Mouse (Mus musculus) ES-E14 (cell line): ENCODE data around the gene Gm43302. TPM values are rescaled to one million over a fixed set of nuclear protein-coding genes. Genes with fewer than 3 reads are reported as not detected.
"Not testable (repeated sequence)": the region's sequence is repeated elsewhere in the genome, so short reads cannot be mapped to it uniquely, and the experiment has no call there.

Experiments
- DNase-seq: peaks from one replicate; pipeline ENCODE4 v3.0.0-alpha.2; 2013; ENCODE audit warnings: low read depth, low spot score
- H3K27ac ChIP-seq: 2 replicates; pipeline ENCODE4 v1.5.1; 2012; ENCODE audit warnings: low read depth, mild to moderate bottlenecking, low read length, moderate library complexity, mixed read lengths; ENCODE audit not compliant: poor library complexity, insufficient read depth, severe bottlenecking
- H3K36me3 ChIP-seq: 2 replicates; pipeline ENCODE4 v1.6.1; 2012; ENCODE audit warnings: mild to moderate bottlenecking, low read length, moderate library complexity, mixed read lengths; ENCODE audit not compliant: control insufficient read depth, poor library complexity, insufficient read depth, severe bottlenecking
- H3K4me1 ChIP-seq, 2 experiments: fragments of 150-350 bp in 1 of 2; sonication (generic) in 1 of 2; 2 replicates each; pipeline ENCODE4 v1.6.1; 2012; ENCODE audit warnings: low read length in 2 of 2, mild to moderate bottlenecking in 1 of 2, mixed read lengths in 1 of 2; ENCODE audit not compliant: control insufficient read depth in 2 of 2, insufficient read depth in 2 of 2, poor library complexity in 1 of 2
- H3K4me3 ChIP-seq, 2 experiments: fragments of 150-350 bp in 1 of 2; sonication (generic) in 1 of 2; 2 replicates each; pipeline ENCODE4 v1.5.1; 2012; ENCODE audit warnings: low read length in 2 of 2, low read depth in 1 of 2, mild to moderate bottlenecking in 1 of 2, mixed read lengths in 1 of 2; ENCODE audit not compliant: insufficient read depth in 1 of 2, poor library complexity in 1 of 2, severe bottlenecking in 1 of 2
- H3K9ac ChIP-seq: 2 replicates; pipeline ENCODE4 v1.6.1; 2012; ENCODE audit warnings: low read depth, mild to moderate bottlenecking, low read length, mixed read lengths; ENCODE audit not compliant: poor library complexity, insufficient read depth, severe bottlenecking
- H3K9me3 ChIP-seq: fragments of 150-350 bp; sonication (generic); 2 replicates; pipeline ENCODE4 v1.6.1; 2012; ENCODE audit warnings: low read depth, mild to moderate bottlenecking, low read length; ENCODE audit not compliant: control insufficient read depth, insufficient read depth
- in situ Hi-C, 2 experiments: fragments of 600-800 bp; cut with MboI; formaldehyde crosslinking; loops; one replicate each; pipeline ENCODE4 v1.15.1; 2025; ENCODE audit warnings: low sequenced_read_pairs in 2 of 2, inconsistent platforms in 1 of 2; ENCODE audit not compliant: unreplicated experiment in 2 of 2
- total RNA-seq: library from RNA; depleted of rRNA; stranded (reverse); fragments of 300-350 nt; gene quantifications from 2 replicates; pipeline ENCODE4 v1.2.3, GENCODE M21; 2012

Gene Gm43302
- total RNA-seq, 1 experiment: not detected

DNA sequence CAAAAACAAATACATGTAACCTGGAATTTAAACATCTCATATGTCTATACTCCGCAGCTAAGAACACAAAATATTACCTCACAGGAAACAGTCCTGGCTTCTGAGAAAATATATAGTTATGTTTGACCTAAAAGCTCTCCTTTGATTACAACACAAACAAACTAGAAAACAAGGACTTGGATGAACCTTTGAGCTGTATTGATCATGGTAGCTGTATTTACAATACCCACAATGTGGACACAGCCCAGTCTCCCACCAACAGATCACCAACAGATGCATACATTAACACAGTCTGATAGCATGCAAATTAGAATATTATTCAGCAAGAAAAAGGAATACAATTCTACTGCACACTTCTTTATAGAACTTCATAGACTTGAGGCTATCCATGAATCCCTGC is 55.1 kb downstream of the Gm43302 start:
- in situ Hi-C loops, H3K27ac ChIP-seq, H3K9me3 ChIP-seq, H3K36me3 ChIP-seq, DNase-seq, H3K4me3 ChIP-seq, H3K9ac ChIP-seq, H3K4me1 ChIP-seq: not testable (repeated sequence)

DNA sequence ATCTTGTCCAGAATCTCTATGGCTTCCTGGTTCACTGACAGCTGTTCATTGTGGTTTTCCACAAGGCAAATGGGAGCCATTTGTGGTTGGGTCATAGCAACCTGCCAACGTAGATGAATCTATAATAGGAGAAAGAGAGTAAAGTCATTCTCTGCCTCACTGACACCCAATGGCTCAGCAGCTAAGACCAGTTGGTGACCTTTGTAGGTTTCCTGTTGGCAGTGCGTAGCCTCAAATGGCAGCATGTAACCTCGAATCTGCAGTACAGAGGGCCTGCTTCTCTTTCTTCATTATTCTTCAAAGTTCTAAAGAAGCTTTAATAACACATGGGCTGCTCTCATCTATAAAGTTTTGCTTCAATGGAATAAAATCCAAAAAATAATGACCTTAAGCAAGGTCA is 57.5 kb downstream of the Gm43302 start:
- H3K9me3 ChIP-seq, in situ Hi-C loops, H3K36me3 ChIP-seq, H3K27ac ChIP-seq, H3K9ac ChIP-seq, H3K4me3 ChIP-seq, DNase-seq, H3K4me1 ChIP-seq: not testable (repeated sequence)

DNA sequence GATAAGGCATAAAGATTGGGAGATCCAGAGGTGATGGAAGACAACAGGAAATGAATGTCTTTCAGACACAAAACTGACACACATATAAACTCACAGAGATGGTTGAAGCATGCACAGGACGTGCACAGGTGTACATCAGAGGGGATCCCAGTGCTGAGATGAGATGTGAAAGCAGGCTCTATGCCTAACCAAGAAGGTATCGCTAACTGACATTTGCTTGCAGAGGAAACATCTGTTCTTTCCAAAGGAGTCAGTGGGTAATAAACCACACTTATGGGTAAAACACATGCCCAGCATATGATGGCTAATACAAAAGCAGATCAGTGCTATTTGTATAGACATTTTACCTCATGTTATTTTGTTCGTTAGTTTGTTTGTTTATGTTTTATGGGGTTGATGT is 84.5 kb downstream of the Gm43302 start:
- H3K4me3 ChIP-seq, H3K36me3 ChIP-seq, H3K4me1 ChIP-seq, in situ Hi-C loops, H3K9ac ChIP-seq, H3K27ac ChIP-seq, DNase-seq, H3K9me3 ChIP-seq: not testable (repeated sequence)

DNA sequence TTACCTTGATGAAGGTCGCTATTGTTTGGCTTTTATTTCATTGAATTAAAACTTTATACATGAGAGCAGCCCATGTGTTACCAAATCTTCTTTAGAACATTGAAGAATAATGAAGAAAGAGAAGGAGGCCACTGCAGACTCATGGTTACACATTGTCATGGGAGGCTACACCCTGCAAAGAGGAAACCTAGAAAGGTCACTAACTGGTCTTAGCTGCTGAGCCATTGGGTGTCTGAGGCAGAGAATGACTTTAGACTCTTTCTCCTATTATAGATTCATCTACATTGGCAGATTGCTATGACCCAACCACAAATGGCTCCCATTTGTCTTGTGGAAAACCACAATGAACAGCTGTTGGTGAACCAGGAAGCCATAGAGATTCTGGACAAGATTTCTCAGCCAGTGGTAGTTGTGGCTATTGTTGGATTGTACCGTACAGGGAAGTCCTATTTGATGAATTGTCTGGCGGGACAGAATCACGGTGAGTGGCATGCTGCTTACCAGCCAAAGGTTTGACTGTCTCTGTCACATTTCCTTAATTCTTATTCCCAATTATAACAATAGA is 92.6 kb downstream of the Gm43302 start:
- DNase-seq, H3K27ac ChIP-seq, in situ Hi-C loops, H3K9ac ChIP-seq, H3K4me3 ChIP-seq, H3K9me3 ChIP-seq, H3K4me1 ChIP-seq, H3K36me3 ChIP-seq: not testable (repeated sequence)

DNA sequence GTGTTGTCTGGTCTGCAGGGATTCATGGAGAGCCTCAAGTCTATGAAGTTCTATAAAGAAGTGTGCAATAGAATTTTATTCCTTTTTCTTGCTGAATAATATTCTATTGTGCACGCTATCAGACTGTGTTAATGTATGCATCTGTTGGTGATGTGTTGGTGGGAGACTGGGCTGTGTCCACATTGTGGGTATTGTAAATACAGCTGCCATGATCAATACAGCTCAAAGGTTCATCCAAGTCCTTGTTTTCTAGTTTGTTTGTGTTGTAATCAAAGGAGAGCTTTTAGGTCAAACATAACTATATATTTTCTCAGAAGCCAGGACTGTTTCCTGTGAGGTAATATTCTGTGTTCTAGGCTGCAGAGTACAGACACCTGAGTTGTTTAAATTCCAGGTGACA is 94.3 kb downstream of the Gm43302 start:
- DNase-seq, in situ Hi-C loops, H3K9me3 ChIP-seq: not testable (repeated sequence)

DNA sequence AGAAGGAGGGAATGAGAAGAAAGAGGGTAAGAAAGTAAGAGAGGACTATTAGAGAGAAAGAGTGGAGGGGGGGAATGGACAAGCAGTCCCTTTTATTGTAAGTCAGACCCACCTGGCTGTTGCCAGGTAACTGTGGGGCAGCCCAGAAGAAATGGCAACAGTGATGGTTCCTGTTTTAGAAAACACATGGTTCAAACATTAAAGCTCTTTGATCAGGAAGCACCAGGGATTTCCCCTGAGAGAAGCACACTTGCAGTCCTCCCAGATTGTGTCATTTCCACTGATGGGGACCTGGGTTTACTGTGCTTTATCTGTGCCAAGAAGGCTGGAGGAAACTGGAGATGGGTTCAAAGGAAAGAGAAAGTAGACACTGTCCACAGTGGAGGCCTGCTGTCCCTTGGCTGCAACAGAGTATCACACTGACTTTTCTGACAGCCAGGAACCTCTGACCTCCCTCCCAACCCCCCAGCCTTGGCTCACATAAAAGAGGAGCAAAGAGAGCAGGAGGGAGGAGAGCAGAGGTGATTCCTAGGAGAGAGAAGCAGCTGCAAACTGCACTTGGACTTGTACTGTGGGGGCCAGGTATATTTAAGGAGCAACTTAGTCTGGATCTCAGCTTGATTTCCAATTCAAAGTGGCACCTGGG is 95.5 kb downstream of the Gm43302 start:
- H3K9me3 ChIP-seq, H3K27ac ChIP-seq, in situ Hi-C loops, H3K9ac ChIP-seq, DNase-seq, H3K4me1 ChIP-seq, H3K36me3 ChIP-seq, H3K4me3 ChIP-seq: not testable (repeated sequence)

More for the DNA sequence above, 94.3 kb downstream of the Gm43302 start:
- not testable (repeated sequence) for H3K4me1 ChIP-seq, H3K4me3 ChIP-seq, H3K9ac ChIP-seq, H3K27ac ChIP-seq, H3K36me3 ChIP-seq

DNA sequence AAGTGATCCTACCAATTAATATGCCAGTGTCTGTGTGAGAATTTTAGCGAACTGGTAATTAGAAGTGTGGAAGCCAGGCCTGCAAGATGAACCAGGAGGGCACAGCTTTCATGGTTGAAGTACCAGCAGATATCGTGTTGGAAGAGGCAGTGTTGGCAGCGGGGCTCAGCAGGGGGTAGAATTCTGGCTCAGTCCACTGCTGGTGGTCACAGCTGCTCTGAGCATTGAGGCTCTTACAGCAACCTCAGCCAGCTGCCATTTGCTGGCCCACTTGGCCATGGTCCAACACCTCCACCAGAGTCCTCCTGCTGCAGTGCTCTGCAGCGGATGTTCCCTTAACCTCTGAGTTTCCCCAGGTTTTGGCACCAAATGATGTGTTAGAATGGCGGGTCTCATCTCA is 97.2 kb downstream of the Gm43302 start:
- H3K4me1 ChIP-seq, DNase-seq, H3K27ac ChIP-seq, H3K36me3 ChIP-seq, H3K4me3 ChIP-seq, H3K9me3 ChIP-seq, in situ Hi-C loops, H3K9ac ChIP-seq: not testable (repeated sequence)

DNA sequence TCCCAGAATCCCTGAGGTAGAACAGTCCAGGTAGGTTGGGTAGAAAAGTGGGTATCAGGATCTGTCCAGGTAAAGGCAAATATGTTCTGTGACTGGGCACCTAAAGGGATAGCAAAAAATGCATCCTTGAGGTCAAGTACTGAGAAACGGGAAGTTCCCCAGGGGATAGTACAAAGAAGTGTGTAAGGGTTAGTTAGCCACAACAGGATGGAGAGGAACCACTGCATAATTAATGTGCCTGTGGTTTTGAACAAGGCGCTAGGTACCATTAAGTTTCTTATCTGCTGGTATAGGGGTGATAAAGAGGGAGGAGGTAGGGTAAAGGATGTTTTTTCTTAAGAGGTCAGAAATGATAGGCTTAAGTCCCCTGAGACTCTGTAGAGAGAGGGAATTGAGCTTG is 101.0 kb downstream of the Gm43302 start:
- H3K4me3 ChIP-seq, H3K9ac ChIP-seq, H3K4me1 ChIP-seq, H3K27ac ChIP-seq, in situ Hi-C loops, H3K9me3 ChIP-seq, H3K36me3 ChIP-seq, DNase-seq: not testable (repeated sequence)
